Mouse (Mus musculus) limb, embryonic 15.5 days (tissue): ENCODE data around the gene Mafg. TPM values are rescaled to one million over a fixed set of nuclear protein-coding genes. Genes with fewer than 3 reads are reported as not detected.

Source experiments
- ATAC-seq: fragments of 200-750 bp; cut with Nextera tagmentation; 2 replicates; pipeline ENCODE4 v1.8.0; 2017; ENCODE audit warnings: low read depth, moderate TSS enrichment; ENCODE audit not compliant: insufficient number of reproducible peaks, low FRiP score, low TSS enrichment
- H3K27ac ChIP-seq: fragments of 300-500 bp; sonication (generic); 2 replicates; pipeline ENCODE4 v1.5.1; 2015; ENCODE audit warnings: moderate library complexity, mild to moderate bottlenecking, inconsistent platforms
- H3K27me3 ChIP-seq: fragments of 300-500 bp; sonication (generic); 2 replicates; pipeline ENCODE4 v1.6.1; 2015; ENCODE audit warnings: inconsistent platforms
- H3K36me3 ChIP-seq: fragments of 300-500 bp; sonication (generic); 2 replicates; pipeline ENCODE4 v1.6.1; 2015; ENCODE audit warnings: inconsistent platforms
- H3K4me1 ChIP-seq: fragments of 300-500 bp; sonication (generic); 2 replicates; pipeline ENCODE4 v1.6.1; 2015; ENCODE audit warnings: inconsistent platforms
- H3K4me2 ChIP-seq: fragments of 300-500 bp; sonication (generic); 2 replicates; pipeline ENCODE4 v1.6.1; 2015; ENCODE audit warnings: mild to moderate bottlenecking, inconsistent platforms
- H3K4me3 ChIP-seq: fragments of 300-500 bp; sonication (generic); 2 replicates; pipeline ENCODE4 v1.5.1; 2015; ENCODE audit warnings: mild to moderate bottlenecking, inconsistent platforms
- H3K9ac ChIP-seq: fragments of 300-500 bp; sonication (generic); 2 replicates; pipeline ENCODE4 v1.6.1; 2015; ENCODE audit warnings: inconsistent platforms
- H3K9me3 ChIP-seq: fragments of 300-500 bp; sonication (generic); 2 replicates; pipeline ENCODE4 v1.6.1; 2016; ENCODE audit warnings: inconsistent platforms
- WGBS: fragments of 180-500 bp; shearing (Covaris S2); methylation state at CpG from one replicate; pipeline ENCODE4 v1.1.7; 2015; 5-methylcytosine and 5-hydroxymethylcytosine counted together
- polyA plus RNA-seq: library from polyadenylated mRNA; unstranded; fragments of >200 nt; fragmentation: Nextera tagmentation; extraction: Ambion mirVana; gene quantifications from 2 replicates; pipeline ENCODE4 v1.2.1, GENCODE M21; 2015

Gene Mafg
- polyA plus RNA-seq, 1 experiment from 2014 or later = 32.9 TPM

- no peak for ATAC-seq
- Histone ChIP-seq H3K36me3 (peaks cover 33% of the 10 kb centered on the region), H3K4me2 (no peak overlapping the region), H3K27ac (no peak overlapping the region), H3K4me3 (no peak overlapping the region), H3K9me3 (no peaks in the 10 kb centered on the region), H3K4me1 (peaks cover 45% of the 10 kb centered on the region), H3K27me3 (no peaks in the 10 kb centered on the region), H3K9ac (no peak overlapping the region)
- 83% methylated on average over 22 of the region's 22 CpGs for WGBS
Measured at GRCm38 (mm10) chr11:120627468-120628300, 5.7 kb downstream of the Mafg start.

GRCm38 (mm10) chr11:120626785-120627467, 6.5 kb downstream of the Mafg start:
- Histone ChIP-seq H3K9me3 (no peaks in the 10 kb centered on the region), H3K36me3 (peaks cover 40% of the 10 kb centered on the region), H3K4me1 (peaks cover 38% of the 10 kb centered on the region), H3K4me2 (no peak overlapping the region), H3K9ac (no peak overlapping the region), H3K27me3 (no peaks in the 10 kb centered on the region), H3K4me3 (no peak overlapping the region), H3K27ac (no peak overlapping the region)
- WGBS = 87% methylated on average over 11 of the region's 11 CpGs
- no peak for ATAC-seq

GRCm38 (mm10) chr11:120625152-120625775, 8.1 kb downstream of the Mafg start, which contains the start of gene Sirt7:
Gene Sirt7 (minus strand): TSS chr11:120625240.
- 13% methylated on average over 5 of the region's 5 CpGs for WGBS
- Histone ChIP-seq H3K9ac (peak within 1 kb of the TSS; percentile 65), H3K27me3 (no peaks in the 10 kb centered on the region), H3K4me1 (peaks cover 23% of the 10 kb centered on the region), H3K4me3 (peak within 1 kb of the TSS; percentile 92), H3K36me3 (peaks cover 55% of the 10 kb centered on the region), H3K4me2 (peak within 1 kb of the TSS; percentile 98), H3K9me3 (no peaks in the 10 kb centered on the region), H3K27ac (peak within 1 kb of the TSS; percentile 78)
- peak; percentile 35; the same call in 1 of the 2 replicates for ATAC-seq

GRCm38 (mm10) chr11:120624680-120625111, 8.7 kb downstream of the Mafg start:
- peak overlapping the region; percentile 78 for H3K27ac ChIP-seq
- peak overlapping the region; percentile 65 for H3K9ac ChIP-seq
- peak; percentile 23; the same call in 1 of the 2 replicates for ATAC-seq
- peaks cover 61% of the 10 kb centered on the region for H3K36me3 ChIP-seq
- WGBS = 0% methylated on average over 52 of the region's 53 CpGs
- H3K4me2 ChIP-seq = peak overlapping the region; percentile 98
- H3K9me3 ChIP-seq = no peaks in the 10 kb centered on the region
- peak overlapping the region; percentile 92 for H3K4me3 ChIP-seq
- no peaks in the 10 kb centered on the region for H3K27me3 ChIP-seq
- H3K4me1 ChIP-seq = peaks cover 17% of the 10 kb centered on the region

GRCm38 (mm10) chr11:120623961-120624679, 9.3 kb downstream of the Mafg start:
- peak overlapping the region; percentile 78 for H3K27ac ChIP-seq
- WGBS = 12% methylated on average over 30 of the region's 30 CpGs
- no peak for ATAC-seq
- peaks cover 13% of the 10 kb centered on the region for H3K4me1 ChIP-seq
- peak overlapping the region; percentile 98 for H3K4me2 ChIP-seq
- no peaks in the 10 kb centered on the region for H3K9me3 ChIP-seq
- H3K9ac ChIP-seq = peak overlapping the region; percentile 65
- H3K4me3 ChIP-seq = peak overlapping the region; percentile 92
- H3K36me3 ChIP-seq = peaks cover 58% of the 10 kb centered on the region
- no peaks in the 10 kb centered on the region for H3K27me3 ChIP-seq

GRCm38 (mm10) chr11:120622805-120623204, 10.6 kb downstream of the Mafg start:
- H3K27ac ChIP-seq = no peak overlapping the region
- H3K36me3 ChIP-seq = peaks cover 61% of the 10 kb centered on the region
- ATAC-seq = no peak
- no peaks in the 10 kb centered on the region for H3K9me3 ChIP-seq
- no peak overlapping the region for H3K9ac ChIP-seq
- H3K4me1 ChIP-seq = peaks cover 16% of the 10 kb centered on the region
- H3K4me2 ChIP-seq = no peak overlapping the region
- no peak overlapping the region for H3K4me3 ChIP-seq
- WGBS = 89% methylated on average over 6 of the region's 6 CpGs
- no peaks in the 10 kb centered on the region for H3K27me3 ChIP-seq

- no peak for ATAC-seq
- Histone ChIP-seq H3K4me1 (peaks cover 29% of the 10 kb centered on the region), H3K36me3 (peaks cover 50% of the 10 kb centered on the region), H3K9ac (no peak overlapping the region), H3K4me2 (no peak overlapping the region), H3K9me3 (no peaks in the 10 kb centered on the region), H3K27ac (no peak overlapping the region), H3K27me3 (no peaks in the 10 kb centered on the region), H3K4me3 (no peak overlapping the region)
- WGBS = 92% methylated on average over 14 of the region's 14 CpGs
Measured at GRCm38 (mm10) chr11:120620195-120620594, 13.2 kb downstream of the Mafg start.

GRCm38 (mm10) chr11:120618619-120619535, 14.5 kb downstream of the Mafg start:
- Histone ChIP-seq H3K4me3 (no peak overlapping the region), H3K27me3 (no peaks in the 10 kb centered on the region), H3K9ac (no peak overlapping the region), H3K4me1 (peaks cover 23% of the 10 kb centered on the region), H3K4me2 (no peak overlapping the region), H3K27ac (no peak overlapping the region), H3K9me3 (no peaks in the 10 kb centered on the region), H3K36me3 (peaks cover 60% of the 10 kb centered on the region)
- WGBS = 92% methylated on average over 25 of the region's 25 CpGs
- ATAC-seq = no peak

- Histone ChIP-seq H3K4me1 (peaks cover 20% of the 10 kb centered on the region), H3K36me3 (peaks cover 64% of the 10 kb centered on the region), H3K27ac (peak within 1 kb of the TSS; percentile 76), H3K4me2 (peak within 1 kb of the TSS; percentile 85), H3K27me3 (no peaks in the 10 kb centered on the region), H3K9me3 (no peaks in the 10 kb centered on the region), H3K4me3 (peak within 1 kb of the TSS; percentile 89), H3K9ac (peak within 1 kb of the TSS; percentile 81)
- peak; percentile 89 for ATAC-seq
- WGBS = under 1% methylated on average over 56 of the region's 56 CpGs
Measured at GRCm38 (mm10) chr11:120617519-120618112, 15.8 kb downstream of the Mafg start, which contains the start of gene Pcyt2. Gene Pcyt2 (minus strand): TSS chr11:120617936.

- Histone ChIP-seq H3K36me3 (peaks cover 66% of the 10 kb centered on the region), H3K9ac (peak overlapping the region; percentile 81; the same call in 1 of the 2 replicates), H3K4me3 (peak overlapping the region; percentile 89), H3K27ac (no peak overlapping the region), H3K4me1 (peaks cover 20% of the 10 kb centered on the region), H3K9me3 (no peaks in the 10 kb centered on the region), H3K4me2 (peak overlapping the region; percentile 85), H3K27me3 (no peaks in the 10 kb centered on the region)
- 43% methylated on average over 4 of the region's 4 CpGs for WGBS
- ATAC-seq = no peak
Measured at GRCm38 (mm10) chr11:120616617-120617294, 16.6 kb downstream of the Mafg start.
